In the genomic region with DNA sequence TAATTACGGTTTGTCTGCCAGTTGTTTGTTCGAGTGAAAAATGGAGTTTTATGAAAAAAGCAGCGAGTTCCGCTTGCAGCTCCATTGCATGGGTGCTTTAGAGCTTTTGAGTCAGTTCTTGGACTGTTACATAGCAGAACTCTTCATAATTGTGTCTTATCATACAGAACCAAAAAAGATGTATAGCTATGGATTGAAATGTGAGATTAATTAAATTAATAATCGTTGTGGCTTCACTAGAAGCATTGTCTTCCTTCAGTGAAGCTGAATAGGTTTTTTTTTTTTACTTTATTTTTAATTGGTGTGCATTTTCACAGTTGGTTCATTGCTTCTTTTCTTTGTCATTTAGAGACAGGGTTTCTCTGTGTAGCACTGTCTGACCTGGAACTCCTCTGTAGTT, we compare ENCODE assay signal across 19 mouse cellular contexts.
"Had no signal": no experiment of that assay in that cellular context is flagged by ENCODE, and none has a peak within 500 bp of the region (broad histone marks: within the 10 kb centered on the region; RNA-seq: fewer than 3 reads in every experiment).

No protein-coding gene starts in this region.

- H3K4me2 ChIP-seq: lung, embryonic 14.5 days; midbrain, embryonic 12.5 days; neural tube, embryonic 13.5 days; neural tube, embryonic 15.5 days; stomach, embryonic 15.5 days had no signal

- H3K27ac ChIP-seq: midbrain, embryonic 10.5 days; midbrain, embryonic 12.5 days; neural tube, embryonic 13.5 days; neural tube, embryonic 15.5 days; stomach, embryonic 15.5 days; stomach, postnatal 0 days had no signal

- ATAC-seq: midbrain, embryonic 16.5 days had no signal

- DNase-seq: lung, adult 18-20 months; lung, embryonic 14.5 days; lung, postnatal 10 days; lung, postnatal 4 days; midbrain, embryonic 14.5 days; right cerebral cortex, adult 18-20 months; right cerebral cortex, postnatal 25 days; right cerebral cortex, postnatal 4 days; thymus, adult 2 months; thymus, postnatal 25 days; thymus, postnatal 4 days had no signal

- H3K27me3 ChIP-seq: midbrain, embryonic 12.5 days; neural tube, embryonic 13.5 days; neural tube, embryonic 15.5 days; stomach, embryonic 15.5 days had no signal

- H3K4me1 ChIP-seq: stomach, embryonic 15.5 days had no signal

- H3K4me3 ChIP-seq: midbrain, embryonic 10.5 days; midbrain, embryonic 12.5 days; myocyte; neural tube, embryonic 13.5 days; neural tube, embryonic 15.5 days; stomach, embryonic 15.5 days had no signal

- H3K9ac ChIP-seq: lung, embryonic 14.5 days; midbrain, embryonic 12.5 days; neural tube, embryonic 13.5 days; neural tube, embryonic 15.5 days; stomach, embryonic 15.5 days had no signal

- H3K9me3 ChIP-seq: midbrain, embryonic 10.5 days; midbrain, embryonic 12.5 days; neural tube, embryonic 13.5 days; neural tube, embryonic 15.5 days; stomach, embryonic 15.5 days had no signal

- H3K36me3 ChIP-seq: midbrain, embryonic 12.5 days; neural tube, embryonic 13.5 days; neural tube, embryonic 15.5 days; stomach, embryonic 15.5 days had no signal
